Mouse (Mus musculus) intestine, embryonic 15.5 days (tissue): ENCODE data around the gene Pgpep1. TPM values are rescaled to one million over a fixed set of nuclear protein-coding genes. Genes with fewer than 3 reads are reported as not detected.

Experiments
- ATAC-seq: fragments of 200-750 bp; cut with Nextera tagmentation; 2 replicates; pipeline ENCODE4 v1.8.0; 2017; ENCODE audit warnings: moderate TSS enrichment, moderate library complexity
- H3K27ac ChIP-seq: fragments of 300-500 bp; sonication (generic); 2 replicates; pipeline ENCODE4 v1.5.1; 2015; ENCODE audit warnings: mild to moderate bottlenecking, inconsistent platforms
- H3K27me3 ChIP-seq: fragments of 300-500 bp; sonication (generic); replicated peaks from 2 replicates; pipeline ENCODE4 v1.6.1; 2015; ENCODE audit warnings: inconsistent platforms
- H3K36me3 ChIP-seq: fragments of 300-500 bp; sonication (generic); 2 replicates; pipeline ENCODE4 v1.6.1; 2015; ENCODE audit warnings: inconsistent platforms
- H3K4me1 ChIP-seq: fragments of 300-500 bp; sonication (generic); replicated peaks from 2 replicates; pipeline ENCODE4 v1.6.1; 2015; ENCODE audit warnings: inconsistent platforms
- H3K4me2 ChIP-seq: fragments of 300-500 bp; sonication (generic); replicated peaks from 2 replicates; pipeline ENCODE4 v1.6.1; 2015; ENCODE audit warnings: mild to moderate bottlenecking, inconsistent platforms
- H3K4me3 ChIP-seq: fragments of 300-500 bp; sonication (generic); replicated peaks from 2 replicates; pipeline ENCODE4 v1.5.1; 2015; ENCODE audit warnings: inconsistent platforms
- H3K9ac ChIP-seq: fragments of 300-500 bp; sonication (generic); 2 replicates; pipeline ENCODE4 v1.6.1; 2015; ENCODE audit warnings: inconsistent platforms
- H3K9me3 ChIP-seq: fragments of 300-500 bp; sonication (generic); 2 replicates; pipeline ENCODE4 v1.6.1; 2016; ENCODE audit warnings: inconsistent platforms
- WGBS: fragments of 180-500 bp; shearing (Covaris S2); methylation state at CpG from one replicate; pipeline ENCODE4 v1.1.7; 2015; 5-methylcytosine and 5-hydroxymethylcytosine counted together
- polyA plus RNA-seq: library from polyadenylated mRNA; unstranded; fragments of >200 nt; fragmentation: Nextera tagmentation; extraction: Ambion mirVana; gene quantifications from 2 replicates; pipeline ENCODE4 v1.2.1, GENCODE M21; 2015

Gene Pgpep1
- polyA plus RNA-seq = 58.0 and 74.2 TPM in 2 replicates

GRCm38 (mm10) chr8:70660273-70660725 is at the start of gene Pgpep1:
Gene Pgpep1, minus strand, starts transcription at chr8:70660388.
- H3K4me3 ChIP-seq = peak within 1 kb of the TSS; percentile 68
- H3K36me3 ChIP-seq = peaks cover 3% of the 10 kb centered on the region; the same call in 1 of the 2 replicates
- H3K27ac ChIP-seq = peak within 1 kb of the TSS; percentile 86
- H3K4me1 ChIP-seq = peaks cover 21% of the 10 kb centered on the region
- ATAC-seq = peak; percentile 74
- H3K4me2 ChIP-seq = peak within 1 kb of the TSS; percentile 94
- H3K9me3 ChIP-seq = no peaks in the 10 kb centered on the region
- WGBS = 1% methylated on average over 14 of the region's 14 CpGs
- H3K9ac ChIP-seq = peak within 1 kb of the TSS; percentile 73
- no peaks in the 10 kb centered on the region for H3K27me3 ChIP-seq

GRCm38 (mm10) chr8:70709794-70710193 is 49.6 kb upstream of the Pgpep1 start:
- Histone ChIP-seq H3K9me3 (no peaks in the 10 kb centered on the region), H3K4me3 (no peak overlapping the region), H3K27ac (no peak overlapping the region), H3K9ac (no peak overlapping the region), H3K27me3 (no peaks in the 10 kb centered on the region), H3K4me2 (no peak overlapping the region), H3K4me1 (no peaks in the 10 kb centered on the region), H3K36me3 (no peaks in the 10 kb centered on the region)
- WGBS = 90% methylated on average over 9 of the region's 9 CpGs
- ATAC-seq = no peak

GRCm38 (mm10) chr8:70708281-70708680 is 48.1 kb upstream of the Pgpep1 start:
- Histone ChIP-seq H3K27me3 (no peaks in the 10 kb centered on the region), H3K36me3 (0 out of 2 replicates have a peak, but pooled peaks cover 3% of the 10 kb centered on the region), H3K4me1 (no peaks in the 10 kb centered on the region), H3K9ac (no peak overlapping the region), H3K27ac (no peak overlapping the region), H3K4me2 (no peak overlapping the region), H3K9me3 (no peaks in the 10 kb centered on the region), H3K4me3 (no peak overlapping the region)
- ATAC-seq = no peak
- 89% methylated on average over 14 of the region's 14 CpGs for WGBS

GRCm38 (mm10) chr8:70703287-70703686 is 43.1 kb upstream of the Pgpep1 start, which contains the start of gene Iqcn:
Gene Iqcn, plus strand, starts transcription at chr8:70703457.
- Histone ChIP-seq H3K9ac (no peak within 1 kb of the TSS), H3K27me3 (no peaks in the 10 kb centered on the region), H3K9me3 (no peaks in the 10 kb centered on the region), H3K4me1 (peaks cover 15% of the 10 kb centered on the region), H3K36me3 (0 out of 2 replicates have a peak, but pooled peaks cover 7% of the 10 kb centered on the region), H3K4me3 (no peak within 1 kb of the TSS), H3K4me2 (peak within 1 kb of the TSS; percentile 2), H3K27ac (0 out of 2 replicates have a peak within 1 kb of the TSS, but pooled peaks have one; percentile 3)
- ATAC-seq = no peak
- WGBS = 91% methylated on average over 3 of the region's 3 CpGs

GRCm38 (mm10) chr8:70702842-70703182 is 42.6 kb upstream of the Pgpep1 start:
- no peak overlapping the region for H3K4me3 ChIP-seq
- peaks cover 15% of the 10 kb centered on the region for H3K4me1 ChIP-seq
- H3K9ac ChIP-seq = no peak overlapping the region
- 0 out of 2 replicates have a peak, but pooled peaks cover 7% of the 10 kb centered on the region for H3K36me3 ChIP-seq
- H3K9me3 ChIP-seq = no peaks in the 10 kb centered on the region
- WGBS = 71% methylated on average over 3 of the region's 3 CpGs
- ATAC-seq = no peak
- H3K27ac ChIP-seq = no peak overlapping the region
- no peak overlapping the region for H3K4me2 ChIP-seq
- H3K27me3 ChIP-seq = no peaks in the 10 kb centered on the region

GRCm38 (mm10) chr8:70701982-70702841 is 42.0 kb upstream of the Pgpep1 start:
- H3K9ac ChIP-seq = no peak overlapping the region
- 68% methylated on average over 2 of the region's 2 CpGs for WGBS
- no peak for ATAC-seq
- H3K4me3 ChIP-seq = no peak overlapping the region
- H3K4me2 ChIP-seq = peak overlapping the region; percentile 70
- no peaks in the 10 kb centered on the region for H3K9me3 ChIP-seq
- H3K36me3 ChIP-seq = 0 out of 2 replicates have a peak, but pooled peaks cover 7% of the 10 kb centered on the region
- 0 out of 2 replicates have a peak overlapping the region, but pooled peaks have one; percentile 3 for H3K27ac ChIP-seq
- H3K4me1 ChIP-seq = peaks cover 21% of the 10 kb centered on the region
- no peaks in the 10 kb centered on the region for H3K27me3 ChIP-seq

- no peak for ATAC-seq
- 48% methylated on average over 10 of the region's 10 CpGs for WGBS
- Histone ChIP-seq H3K9me3 (no peaks in the 10 kb centered on the region), H3K4me3 (peak overlapping the region; percentile 86), H3K4me1 (peaks cover 30% of the 10 kb centered on the region), H3K9ac (peak overlapping the region; percentile 97), H3K4me2 (peak overlapping the region; percentile 70), H3K27ac (peak overlapping the region; percentile 98), H3K27me3 (no peaks in the 10 kb centered on the region), H3K36me3 (0 out of 2 replicates have a peak, but pooled peaks cover 7% of the 10 kb centered on the region)
These were observed 41.1 kb upstream of the Pgpep1 start for GRCm38 (mm10) chr8:70701048-70701981.

GRCm38 (mm10) chr8:70700555-70700922 is 40.4 kb upstream of the Pgpep1 start:
- H3K9ac ChIP-seq = peak overlapping the region; percentile 97
- under 1% methylated on average over 19 of the region's 20 CpGs for WGBS

GRCm38 (mm10) chr8:70699834-70700554 is 39.8 kb upstream of the Pgpep1 start:
- Histone ChIP-seq H3K27ac (peak overlapping the region; percentile 98), H3K27me3 (no peaks in the 10 kb centered on the region), H3K4me1 (peaks cover 42% of the 10 kb centered on the region), H3K4me3 (peak overlapping the region; percentile 86), H3K4me2 (peak overlapping the region; percentile 70), H3K36me3 (0 out of 2 replicates have a peak, but pooled peaks cover 7% of the 10 kb centered on the region), H3K9ac (peak overlapping the region; percentile 97), H3K9me3 (no peaks in the 10 kb centered on the region)
- ATAC-seq = no peak
- WGBS = under 1% methylated on average over 59 of the region's 59 CpGs

More at GRCm38 (mm10) chr8:70700555-70700922, 40.4 kb upstream of the Pgpep1 start:
- H3K4me1 ChIP-seq = peaks cover 38% of the 10 kb centered on the region
- peak overlapping the region; percentile 86 for H3K4me3 ChIP-seq
- 0 out of 2 replicates have a peak, but pooled peaks cover 7% of the 10 kb centered on the region for H3K36me3 ChIP-seq
- ATAC-seq = peak; percentile 11; the same call in 1 of the 2 replicates
- peak overlapping the region; percentile 70 for H3K4me2 ChIP-seq
- peak overlapping the region; percentile 98 for H3K27ac ChIP-seq
- H3K9me3 ChIP-seq = no peaks in the 10 kb centered on the region
- H3K27me3 ChIP-seq = no peaks in the 10 kb centered on the region

- Histone ChIP-seq H3K9ac (peak overlapping the region; percentile 97), H3K9me3 (no peaks in the 10 kb centered on the region), H3K36me3 (0 out of 2 replicates have a peak, but pooled peaks cover 7% of the 10 kb centered on the region), H3K27ac (peak overlapping the region; percentile 98), H3K4me1 (peaks cover 45% of the 10 kb centered on the region), H3K4me3 (peak overlapping the region; percentile 86), H3K27me3 (no peaks in the 10 kb centered on the region), H3K4me2 (peak overlapping the region; percentile 70)
- no peak for ATAC-seq
- 0% methylated on average over 89 of the region's 89 CpGs for WGBS
These were observed 39.1 kb upstream of the Pgpep1 start for GRCm38 (mm10) chr8:70699116-70699833.
